Mouse (Mus musculus) right cerebral cortex, adult 2 months (tissue): Measurements from ENCODE around the gene Zbtb7b.
"Not testable (repeated sequence)": the region's sequence is repeated elsewhere in the genome, so short reads cannot be mapped to it uniquely, and the experiment has no call there.

Experiments
- DNase-seq, 2 experiments: peaks; one replicate each; pipeline ENCODE4 v3.0.0; 2021 to 2022; ENCODE audit warnings: low spot score in 2 of 2

Gene Zbtb7b

GRCm38 (mm10) chr3:89394006-89394893 is at the start of gene Zbtb7b:
Gene Zbtb7b, minus strand, starts transcription at chr3:89394776.
- peak; percentile 44 to 51 for DNase-seq

GRCm38 (mm10) chr3:89440691-89441090 is 46.1 kb upstream of the Zbtb7b start:
- no peak for DNase-seq

GRCm38 (mm10) chr3:89437269-89437668 is 42.7 kb upstream of the Zbtb7b start:
- peak in 1 of 2 experiments; percentile 40 for DNase-seq

GRCm38 (mm10) chr3:89436176-89437113 is 41.9 kb upstream of the Zbtb7b start, which contains the start of gene Pbxip1:
Gene Pbxip1, plus strand, starts transcription at chr3:89436706.
- DNase-seq, result no peak

- DNase-seq, result no peak
Observed at GRCm38 (mm10) chr3:89435041-89435440, 40.5 kb upstream of the Zbtb7b start.

GRCm38 (mm10) chr3:89434532-89434931 is 40.0 kb upstream of the Zbtb7b start:
- no peak for DNase-seq

- no peak for DNase-seq
Observed at GRCm38 (mm10) chr3:89432606-89433005, 38.0 kb upstream of the Zbtb7b start.

- peak; percentile 94 to 96 for DNase-seq
Observed at GRCm38 (mm10) chr3:89430171-89431159, 35.9 kb upstream of the Zbtb7b start, which contains the start of gene Pygo2. Gene Pygo2, plus strand, starts transcription at chr3:89430214.

- DNase-seq, result not testable (repeated sequence)
Observed at GRCm38 (mm10) chr3:89429021-89429420, 34.4 kb upstream of the Zbtb7b start.

GRCm38 (mm10) chr3:89425876-89426275 is 31.3 kb upstream of the Zbtb7b start:
- no peak for DNase-seq

- DNase-seq, result no peak
Observed at GRCm38 (mm10) chr3:89425141-89425525, 30.6 kb upstream of the Zbtb7b start.

GRCm38 (mm10) chr3:89424416-89425140 is 30.0 kb upstream of the Zbtb7b start:
- no peak for DNase-seq

GRCm38 (mm10) chr3:89422556-89423205 is 28.1 kb upstream of the Zbtb7b start:
- DNase-seq, result no peak

GRCm38 (mm10) chr3:89421810-89422473 is 27.4 kb upstream of the Zbtb7b start:
- DNase-seq, result no peak

GRCm38 (mm10) chr3:89421002-89421774 is 26.6 kb upstream of the Zbtb7b start:
- peak; percentile 64 to 75 for DNase-seq

GRCm38 (mm10) chr3:89420421-89420820 is 25.8 kb upstream of the Zbtb7b start:
- DNase-seq, result no peak

- DNase-seq, result no peak
Observed at GRCm38 (mm10) chr3:89419981-89420380, 25.4 kb upstream of the Zbtb7b start.

- no peak for DNase-seq
Observed at GRCm38 (mm10) chr3:89419571-89419970, 25.0 kb upstream of the Zbtb7b start.
